In genomic region chr9:58326477-58327180, GRCm38 (mm10) we compare ENCODE assay signal across 17 mouse cellular contexts. TPM values are rescaled to one million over a fixed set of nuclear protein-coding genes. Genes with fewer than 3 reads are reported as not detected.
DNase-seq lines count a peak whose midpoint lies in the region; ATAC-seq and TF ChIP-seq lines count a peak whose summit lies in the region.
"Had no signal": no experiment of that assay in that cellular context is flagged by ENCODE, and none has a peak within 500 bp of the region (broad histone marks: within the 10 kb centered on the region; RNA-seq: fewer than 3 reads in every experiment).

No protein-coding gene starts in this region.

- H3K27ac ChIP-seq in heart, embryonic 12.5 days (ENCODE audit: poor library complexity, severe bottlenecking): peak overlapping the region; percentile 90
- peak overlapping the region; percentile 76 for H3K27ac ChIP-seq in layer of hippocampus, adult 2 months
- H3K27ac ChIP-seq in liver, embryonic 11.5 days (ENCODE audit: low read depth, low read length): no peak overlapping the region

- H3K79me2 ChIP-seq in myocyte (ENCODE audit: control insufficient read depth, insufficient read depth): no peaks in the 10 kb centered on the region

- peak; percentile 75 for ATAC-seq in heart, embryonic 12.5 days (ENCODE audit: insufficient number of reproducible peaks, low FRiP score)
- ATAC-seq in liver, embryonic 11.5 days (replicated peaks; ENCODE audit: low FRiP score): no peak
- ATAC-seq: lung, postnatal 0 days; Patski had no signal

- WGBS in heart, embryonic 12.5 days: 3% methylated on average over 4 of the region's 4 CpGs
- 14% methylated on average over 4 of the region's 4 CpGs for WGBS in liver, embryonic 11.5 days

- TF ChIP-seq POLR2A in myocyte (IDR thresholded peaks at IDR 0.05; ENCODE audit: insufficient read length, low read depth): no peak

- no peak overlapping the region for H3K4me3 ChIP-seq in heart, embryonic 12.5 days
- H3K4me3 ChIP-seq in layer of hippocampus, adult 2 months: no peak overlapping the region
- H3K4me3 ChIP-seq in myocyte: no peak overlapping the region
- no peak overlapping the region for H3K4me3 ChIP-seq in liver, embryonic 11.5 days (ENCODE audit: low read depth, low read length)

- H3K36me3 ChIP-seq in heart, embryonic 12.5 days: no peaks in the 10 kb centered on the region
- no peaks in the 10 kb centered on the region for H3K36me3 ChIP-seq in myocyte (ENCODE audit: control insufficient read depth, insufficient read depth)
- no peaks in the 10 kb centered on the region for H3K36me3 ChIP-seq in liver, embryonic 11.5 days (ENCODE audit: control insufficient read depth, insufficient read depth, low read length)

- H3K4me1 ChIP-seq in heart, embryonic 12.5 days (replicated peaks): peaks cover 44% of the 10 kb centered on the region
- H3K4me1 ChIP-seq in liver, embryonic 11.5 days (replicated peaks; ENCODE audit: control insufficient read depth, insufficient read depth, low read length): no peaks in the 10 kb centered on the region

- H3K9ac ChIP-seq in heart, embryonic 12.5 days: no peak overlapping the region
- H3K9ac ChIP-seq in liver, embryonic 11.5 days (ENCODE audit: low read depth, low read length): no peak overlapping the region

- H3K27me3 ChIP-seq in heart, embryonic 12.5 days (replicated peaks): no peaks in the 10 kb centered on the region
- H3K27me3 ChIP-seq in myocyte (ENCODE audit: control insufficient read depth, insufficient read depth, insufficient read length): no peaks in the 10 kb centered on the region
- H3K27me3 ChIP-seq in liver, embryonic 11.5 days (replicated peaks; ENCODE audit: control insufficient read depth, insufficient read depth, low read length): no peaks in the 10 kb centered on the region; the same call in 1 of the 2 replicates
- H3K27me3 ChIP-seq: Patski had no signal

- H3K9me3 ChIP-seq in heart, embryonic 12.5 days (replicated peaks): 0 out of 2 replicates have a peak, but pooled peaks cover 2% of the 10 kb centered on the region
- no peaks in the 10 kb centered on the region for H3K9me3 ChIP-seq in liver, embryonic 11.5 days (ENCODE audit: control insufficient read depth, low read length)

- H3K4me2 ChIP-seq in heart, embryonic 12.5 days: no peak overlapping the region
- peak overlapping the region; percentile 36 for H3K4me2 ChIP-seq in myocyte (ENCODE audit: low read depth)
- H3K4me2 ChIP-seq in liver, embryonic 11.5 days: no peak overlapping the region

- no peak for TF ChIP-seq CTCF in layer of hippocampus, adult 2 months (conservative IDR thresholded peaks at IDR 0.05)

- H3ac ChIP-seq in myocyte (ENCODE audit: control insufficient read depth, insufficient read length): no peak overlapping the region

- no peak for DNase-seq in heart, adult 18-20 months
- no peak for DNase-seq in layer of hippocampus, adult 2 months (ENCODE audit: low spot score in 2 of 2)
- no peak for DNase-seq in layer of hippocampus, adult 11-12 months (ENCODE audit: low spot score)
- peak; percentile 70 for DNase-seq in brain, adult 2 months (ENCODE audit: low read depth, low spot score)
- no peak for DNase-seq in liver, embryonic 11.5 days (ENCODE audit: low spot score)
- DNase-seq: cerebellum, adult 8-10 months; embryo, embryonic 11 days; gastrocnemius, postnatal 25 days; kidney, adult 9 months; thymus, adult 2 months had no signal

TF ChIP-seq in myocyte, 11 proteins besides CTCF, POLR2A, EP300 and RAD21:
- TF ChIP-seq TCF12 (IDR thresholded peaks at IDR 0.05; ENCODE audit: insufficient read depth, poor library complexity, severe bottlenecking) (no peak), MYOG (IDR thresholded peaks at IDR 0.05; ENCODE audit: control insufficient read depth in 1 of 3, insufficient read depth in 1 of 3, insufficient read length in 2 of 3, low read depth in 2 of 3) (peak in 1 of 3 experiments; percentile 2), MYOD1 (IDR thresholded peaks at IDR 0.05; ENCODE audit: control insufficient read depth in 1 of 3, insufficient read length in 2 of 3, low read depth in 2 of 3) (peak in 2 of 3 experiments; percentile 17 to 23), USF1 (IDR thresholded peaks at IDR 0.05; ENCODE audit: low read depth) (no peak)

RNA-seq across cellular contexts. Expression of gene Loxl1, which starts 13.6 kb away (rescaled TPM):
- polyA plus RNA-seq in heart, embryonic 12.5 days (2016; fragmentation: Nextera tagmentation; extraction: Ambion mirVana): 57.4 and 62.4 TPM in 2 replicates
- 10 to 100 TPM; 18.3 to 20.2 TPM for total RNA-seq in heart, adult 18-20 months (2021)
- 1 to 10 TPM; 3.2 to 3.3 TPM for total RNA-seq in layer of hippocampus, adult 2 months (2021)
- 46.1 TPM for polyA plus RNA-seq in myocyte (2012; fragmentation: generic; extraction: Trizol)
- 9.6 and 11.0 TPM in 2 replicates for polyA plus RNA-seq in liver, embryonic 11.5 days (2014; fragmentation: Nextera tagmentation; extraction: Ambion mirVana)

RNA-seq across cellular contexts. Expression of gene Tbc1d21, which starts 43.6 kb away (rescaled TPM):
- polyA plus RNA-seq in heart, embryonic 12.5 days (2016; fragmentation: Nextera tagmentation; extraction: Ambion mirVana): not detected in 2 replicates
- not detected for total RNA-seq in heart, adult 18-20 months (2021)
- total RNA-seq in layer of hippocampus, adult 2 months (2021): not detected
- 0.32 TPM for polyA plus RNA-seq in myocyte (2012; fragmentation: generic; extraction: Trizol)
- polyA plus RNA-seq in liver, embryonic 11.5 days (2014; fragmentation: Nextera tagmentation; extraction: Ambion mirVana): not detected in 2 replicates
- total RNA-seq: gastrocnemius, postnatal 25 days; layer of hippocampus, adult 8-10 months; left cerebral cortex, adult 8-10 months; liver, adult 2 months had no signal
- polyA plus RNA-seq: liver, adult 2 months; lung, postnatal 0 days; Patski; thymus, adult 2 months had no signal
